Comparison of ENCODE assay signal across 10 mouse cellular contexts in genomic region chr8:100500342-100500712, GRCm38 (mm10).
"Had no signal": no experiment of that assay in that cellular context is flagged by ENCODE, and none has a peak within 500 bp of the region (broad histone marks: within the 10 kb centered on the region; RNA-seq: fewer than 3 reads in every experiment).

No protein-coding gene starts in this region.

- H3K27ac ChIP-seq: layer of hippocampus, adult 2 months; limb, embryonic 13.5 days; liver, embryonic 14.5 days had no signal

- H3K27me3 ChIP-seq: limb, embryonic 13.5 days had no signal

- H3K4me3 ChIP-seq: layer of hippocampus, adult 2 months; limb, embryonic 13.5 days had no signal

- H3K4me2 ChIP-seq: limb, embryonic 13.5 days had no signal

- DNase-seq: kidney, adult 18-20 months; kidney, postnatal 10 days; kidney, postnatal 4 days; left cerebral cortex, postnatal 4 days; lung, adult 18-20 months; right cerebral cortex, postnatal 14 days; thymus, postnatal 36 days had no signal

- H3K9me3 ChIP-seq: limb, embryonic 13.5 days had no signal

- H3K36me3 ChIP-seq: limb, embryonic 13.5 days had no signal

- H3K9ac ChIP-seq: limb, embryonic 13.5 days; liver, embryonic 14.5 days had no signal

- H3K4me1 ChIP-seq: limb, embryonic 13.5 days had no signal
